Mouse (Mus musculus) MEL (cell line): ENCODE results near the gene Xpnpep1. TPM values are rescaled to one million over a fixed set of nuclear protein-coding genes. Genes with fewer than 3 reads are reported as not detected.

Experiments
- DNase-seq: peaks from one replicate; pipeline ENCODE4 v3.0.0; 2011; ENCODE audit warnings: low read depth, low spot score
- H3K27ac ChIP-seq: 2 replicates; pipeline ENCODE4 v1.5.1; 2012; ENCODE audit warnings: low read depth, mild to moderate bottlenecking, control low read depth, low read length, moderate library complexity; ENCODE audit not compliant: control insufficient read depth
- H3K27me3 ChIP-seq, 2 experiments: fragments of 150-350 bp in 1 of 2; sonication (generic) in 1 of 2; 2 replicates each; pipeline ENCODE4 v1.6.1; 2012; ENCODE audit warnings: low read length in 2 of 2, mild to moderate bottlenecking in 2 of 2, improper control_type of control experiment in 1 of 2, moderate library complexity in 1 of 2; ENCODE audit not compliant: insufficient read depth in 2 of 2, control insufficient read depth in 1 of 2
- H3K36me3 ChIP-seq, 2 experiments: 2 replicates each; pipeline ENCODE4 v1.6.1; 2012 to 2014; ENCODE audit warnings: low read length in 2 of 2, improper control_type of control experiment in 1 of 2, inconsistent platforms in 1 of 2, mild to moderate bottlenecking in 1 of 2; ENCODE audit not compliant: insufficient read depth in 2 of 2, control insufficient read depth in 1 of 2
- H3K4me1 ChIP-seq, 2 experiments: fragments of 150-350 bp in 1 of 2; sonication (generic) in 1 of 2; 2 replicates each; pipeline ENCODE4 v1.6.1; 2012; ENCODE audit warnings: low read length in 2 of 2, improper control_type of control experiment in 1 of 2, mild to moderate bottlenecking in 1 of 2; ENCODE audit not compliant: insufficient read depth in 2 of 2, control insufficient read depth in 1 of 2
- H3K4me3 ChIP-seq, 2 experiments: fragments of 150-350 bp in 1 of 2; sonication (generic) in 1 of 2; 2 replicates each; pipeline ENCODE4 v1.5.1; 2012; ENCODE audit warnings: low read depth in 2 of 2, low read length in 2 of 2, mild to moderate bottlenecking in 2 of 2, moderate library complexity in 2 of 2, control low read depth in 1 of 2, improper control_type of control experiment in 1 of 2; ENCODE audit not compliant: control insufficient read depth in 1 of 2, insufficient read depth in 1 of 2
- H3K79me2 ChIP-seq: 2 replicates; pipeline ENCODE4 v1.6.1; 2012; ENCODE audit warnings: mild to moderate bottlenecking, low read length, moderate library complexity; ENCODE audit not compliant: control insufficient read depth, poor library complexity, insufficient read depth
- H3K9ac ChIP-seq: 2 replicates; pipeline ENCODE4 v1.6.1; 2012; ENCODE audit warnings: low read depth, mild to moderate bottlenecking, control low read depth, low read length, moderate library complexity; ENCODE audit not compliant: control insufficient read depth, poor library complexity, severe bottlenecking
- H3K9me3 ChIP-seq: fragments of 150-350 bp; sonication (generic); replicated peaks from 2 replicates; pipeline ENCODE4 v1.6.1; 2012; ENCODE audit warnings: mild to moderate bottlenecking, low read length, improper control_type of control experiment, moderate library complexity; ENCODE audit not compliant: insufficient read depth
- CTCF ChIP-seq, 3 experiments: IDR thresholded peaks in 2 of 3; conservative IDR thresholded peaks in 1 of 3; 2 replicates each; pipeline ENCODE4 v1.5.1; 2011 to 2012; ENCODE audit warnings: low read length in 3 of 3, low read depth in 2 of 3, mild to moderate bottlenecking in 2 of 3, improper control_type of control experiment in 1 of 3, inconsistent platforms in 1 of 3, mixed read lengths in 1 of 3, moderate library complexity in 1 of 3; ENCODE audit not compliant: control insufficient read depth in 1 of 3, insufficient read depth in 1 of 3, poor library complexity in 1 of 3, severe bottlenecking in 1 of 3
- GATA1 ChIP-seq: IDR thresholded peaks from 2 replicates; pipeline ENCODE4 v1.6.1; 2011; ENCODE audit warnings: low read depth, low read length, improper control_type of control experiment
- HCFC1 ChIP-seq: IDR thresholded peaks from 2 replicates; pipeline ENCODE4 v1.6.1; 2012; ENCODE audit warnings: low read depth, mild to moderate bottlenecking, inconsistent platforms, low read length, improper control_type of control experiment, moderate library complexity
- MEF2A ChIP-seq: IDR thresholded peaks from 2 replicates; pipeline ENCODE4 v1.6.1; 2014; ENCODE audit warnings: low read depth, mild to moderate bottlenecking, inconsistent platforms, low read length, improper control_type of control experiment; ENCODE audit not compliant: poor library complexity, insufficient replicate concordance, severe bottlenecking; ENCODE audit errors: extremely low read depth
- MYB ChIP-seq: IDR thresholded peaks from 2 replicates; pipeline ENCODE4 v1.6.1; 2011; ENCODE audit warnings: mild to moderate bottlenecking, low read depth, low read length, improper control_type of control experiment
- NELFE ChIP-seq: IDR thresholded peaks from 2 replicates; pipeline ENCODE4 v1.6.1; 2011; ENCODE audit warnings: low read depth, low read length, improper control_type of control experiment
- NRF1 ChIP-seq: IDR thresholded peaks from 2 replicates; pipeline ENCODE4 v1.6.1; 2014; ENCODE audit warnings: low read depth, mild to moderate bottlenecking, inconsistent platforms, low read length, improper control_type of control experiment, moderate library complexity; ENCODE audit not compliant: poor library complexity, insufficient read depth, severe bottlenecking
- POLR2A ChIP-seq, 2 experiments: IDR thresholded peaks; 2 replicates each; pipeline ENCODE4 v1.6.1; 2011 to 2012; ENCODE audit warnings: low read length in 2 of 2, mild to moderate bottlenecking in 2 of 2, control low read depth in 1 of 2, improper control_type of control experiment in 1 of 2, low read depth in 1 of 2, moderate library complexity in 1 of 2; ENCODE audit not compliant: control insufficient read depth in 1 of 2, insufficient read depth in 1 of 2, poor library complexity in 1 of 2
- POLR2AphosphoS2 ChIP-seq: IDR thresholded peaks from 2 replicates; pipeline ENCODE4 v1.6.1; 2011; ENCODE audit warnings: low read length, improper control_type of control experiment
- RAD21 ChIP-seq: IDR thresholded peaks from 2 replicates; pipeline ENCODE4 v1.6.1; 2011; ENCODE audit warnings: mild to moderate bottlenecking, low read depth, low read length, improper control_type of control experiment
- SIN3A ChIP-seq: IDR thresholded peaks from 2 replicates; pipeline ENCODE4 v1.6.1; 2012; ENCODE audit warnings: low read length, improper control_type of control experiment, inconsistent platforms
- SMC3 ChIP-seq: IDR thresholded peaks from 2 replicates; pipeline ENCODE4 v1.6.1; 2011; ENCODE audit warnings: low read depth, low read length, improper control_type of control experiment
- TAL1 ChIP-seq: IDR thresholded peaks from 2 replicates; pipeline ENCODE4 v1.6.1; 2012; ENCODE audit warnings: mild to moderate bottlenecking, inconsistent platforms, low read length, moderate library complexity, mixed read lengths
- UBTF ChIP-seq: IDR thresholded peaks from 2 replicates; pipeline ENCODE4 v1.6.1; 2012; ENCODE audit warnings: low read depth, mild to moderate bottlenecking, inconsistent platforms, low read length, improper control_type of control experiment, moderate library complexity, borderline replicate concordance; ENCODE audit not compliant: insufficient read depth
- ZC3H11A ChIP-seq: IDR thresholded peaks from 2 replicates; pipeline ENCODE4 v1.6.1; 2012; ENCODE audit warnings: low read depth, mild to moderate bottlenecking, inconsistent platforms, low read length, improper control_type of control experiment
- ZKSCAN1 ChIP-seq: IDR thresholded peaks from 2 replicates; pipeline ENCODE4 v1.6.1; 2012; ENCODE audit warnings: low read depth, mild to moderate bottlenecking, inconsistent platforms, low read length, improper control_type of control experiment, moderate library complexity
- polyA plus RNA-seq, 2 experiments: library from polyadenylated mRNA; stranded (reverse) in 1 of 2; unstranded in 1 of 2; fragments of >175 nt in 1 of 2; fragments of >200 nt in 1 of 2; gene quantifications; 2 replicates each; pipeline versions ENCODE4 v1.2.1 to v1.2.4; 2012; ENCODE audit warnings: low replicate concordance in 2 of 2, low read depth in 1 of 2; ENCODE audit not compliant: insufficient read length in 2 of 2, insufficient read depth in 1 of 2, missing spikeins in 1 of 2
- total RNA-seq: library from RNA; depleted of rRNA; stranded (reverse); fragments of 300-350 nt; gene quantifications from 2 replicates; pipeline ENCODE4 v1.2.3, GENCODE M21; 2012

Xpnpep1 gene
- total and polyA plus RNA-seq, 3 experiments: 428 to 531 (median 526) TPM

GRCm38 (mm10) chr19:53002166-53003095 is 37.6 kb downstream of the Xpnpep1 start:
- peaks cover 10 to 12% of the 10 kb centered on the region in 2 experiments for H3K4me1 ChIP-seq
- H3K27ac ChIP-seq: no peak overlapping the region
- TF ChIP-seq POLR2A (IDR thresholded peaks at IDR 0.05; ENCODE audit: control insufficient read depth in 1 of 2, insufficient read depth in 1 of 2, low read depth in 1 of 2, low read length in 2 of 2, poor library complexity in 1 of 2) (0 out of 4 replicates have a peak, but pooled peaks of 1 of the 2 experiments have one; percentile 21), SIN3A (no peak), MEF2A (no peak), POLR2AphosphoS2 (peak; percentile 21; the same call in 1 of the 2 replicates), NELFE (no peak), GATA1 (0 out of 2 replicates have a peak, but pooled peaks have one; percentile 29), MYB (no peak), TAL1 (peak; percentile 40; the same call in 1 of the 2 replicates)
- no peak overlapping the region for H3K4me3 ChIP-seq
- no peaks in the 10 kb centered on the region for H3K79me2 ChIP-seq
- H3K27me3 ChIP-seq: no peaks in the 10 kb centered on the region
- H3K36me3 ChIP-seq: peaks cover 16 to 65% of the 10 kb centered on the region in 2 experiments
- no peaks in the 10 kb centered on the region for H3K9me3 ChIP-seq
- no peak overlapping the region for H3K9ac ChIP-seq
- DNase-seq: peak; percentile 52

DNA sequence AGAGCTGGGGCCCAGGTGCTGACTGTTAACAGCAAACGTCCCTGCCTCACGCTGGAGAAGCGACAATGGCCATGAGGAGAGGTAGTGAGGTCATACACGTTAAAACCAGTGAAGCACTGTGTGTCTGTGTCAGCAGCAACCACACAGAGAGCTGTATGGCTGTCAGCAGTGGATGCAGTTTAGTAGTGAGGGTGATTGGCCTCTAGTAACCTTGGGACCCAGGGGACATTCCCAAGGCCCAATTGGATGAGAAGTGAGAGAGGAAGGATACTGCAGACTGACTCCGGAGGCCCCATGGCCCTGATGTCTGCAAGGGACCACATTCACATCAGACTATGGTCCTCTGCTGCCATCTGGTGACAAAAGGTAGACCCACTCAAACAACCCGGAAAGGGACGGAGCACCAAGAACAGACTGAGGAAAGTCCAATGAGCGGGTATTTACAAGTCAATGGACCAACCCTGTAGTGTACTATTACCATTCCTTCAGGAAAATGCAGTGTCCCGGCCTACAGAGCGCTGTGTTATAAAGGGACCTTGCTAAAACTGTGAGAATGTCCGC is 47.1 kb downstream of the Xpnpep1 start:
- H3K36me3 ChIP-seq: peaks cover 0 to 43% of the 10 kb centered on the region in 2 experiments; a peak in 2 of 4 replicates
- H3K27me3 ChIP-seq: no peaks in the 10 kb centered on the region
- H3K4me3 ChIP-seq: no peak overlapping the region
- no peaks in the 10 kb centered on the region for H3K9me3 ChIP-seq
- TF ChIP-seq CTCF (IDR thresholded peaks at IDR 0.05 in 2 of 3, conservative IDR thresholded peaks at IDR 0.05 in 1 of 3; ENCODE audit: control insufficient read depth in 1 of 3, insufficient read depth in 1 of 3, low read depth in 2 of 3, low read length in 3 of 3, poor library complexity in 1 of 3, severe bottlenecking in 1 of 3) (peak; percentile 31 to 56 (median 48); a peak in 5 of 6 replicates), RAD21 (peak; percentile 33), ZC3H11A (no peak), SMC3 (peak; percentile 41), POLR2A (IDR thresholded peaks at IDR 0.05; ENCODE audit: control insufficient read depth in 1 of 2, insufficient read depth in 1 of 2, low read depth in 1 of 2, low read length in 2 of 2, poor library complexity in 1 of 2) (no peak), HCFC1 (no peak), UBTF (no peak), ZKSCAN1 (no peak), NRF1 (no peak)
- no peak overlapping the region for H3K9ac ChIP-seq
- DNase-seq: peak; percentile 57
- no peaks in the 10 kb centered on the region for H3K4me1 ChIP-seq
- H3K27ac ChIP-seq: no peak overlapping the region
- H3K79me2 ChIP-seq: no peaks in the 10 kb centered on the region
